Mouse (Mus musculus) liver, embryonic 14.5 days (tissue): Measurements from ENCODE around the gene Myo15. TPM values are rescaled to one million over a fixed set of nuclear protein-coding genes. Genes with fewer than 3 reads are reported as not detected.

ENCODE experiments used
- ATAC-seq: fragments of 200-750 bp; cut with Nextera tagmentation; 2 replicates; pipeline ENCODE4 v1.8.0; 2017; ENCODE audit warnings: moderate number of reproducible peaks, mild to moderate bottlenecking, moderate library complexity; ENCODE audit not compliant: insufficient read depth
- DNase-seq, 3 experiments: peaks; one replicate each; pipeline ENCODE4 v3.0.0-alpha.2; 2012 to 2013; ENCODE audit warnings: low read depth in 3 of 3, low spot score in 3 of 3
- H3K27ac ChIP-seq: fragments of 300-500 bp; sonication (generic); 2 replicates; pipeline ENCODE4 v1.5.1; 2014; ENCODE audit warnings: moderate library complexity, mild to moderate bottlenecking, control low read depth, inconsistent platforms
- H3K27me3 ChIP-seq: fragments of 300-500 bp; sonication (generic); 2 replicates; pipeline ENCODE4 v1.6.1; 2014; ENCODE audit warnings: mild to moderate bottlenecking, low read length, moderate library complexity; ENCODE audit not compliant: control insufficient read depth, insufficient read depth
- H3K36me3 ChIP-seq: fragments of 300-500 bp; sonication (generic); replicated peaks from 2 replicates; pipeline ENCODE4 v1.6.1; 2014; ENCODE audit warnings: low read depth; ENCODE audit not compliant: control insufficient read depth, insufficient read depth
- H3K4me1 ChIP-seq, 2 experiments: fragments of 200-500 bp in 1 of 2; fragments of 300-500 bp in 1 of 2; sonication (generic) in 1 of 2; replicated peaks; 2 replicates each; pipeline ENCODE4 v1.6.1; 2012 to 2014; ENCODE audit warnings: antibody characterized with exemption in 1 of 2, inconsistent platforms in 1 of 2, low read length in 1 of 2; ENCODE audit not compliant: control insufficient read depth in 2 of 2, insufficient read depth in 2 of 2
- H3K4me2 ChIP-seq: fragments of 300-500 bp; sonication (generic); 2 replicates; pipeline ENCODE4 v1.6.1; 2014; ENCODE audit warnings: low read depth, mild to moderate bottlenecking, control low read depth, moderate library complexity
- H3K4me3 ChIP-seq, 2 experiments: fragments of 200-500 bp in 1 of 2; fragments of 300-500 bp in 1 of 2; sonication (generic) in 1 of 2; 2 replicates each; pipeline ENCODE4 v1.5.1; 2012 to 2014; ENCODE audit warnings: low read depth in 2 of 2, low read length in 2 of 2, mild to moderate bottlenecking in 2 of 2, control low read depth in 1 of 2, inconsistent platforms in 1 of 2, moderate library complexity in 1 of 2; ENCODE audit not compliant: insufficient read depth in 1 of 2
- H3K9ac ChIP-seq: fragments of 300-500 bp; sonication (generic); replicated peaks from 2 replicates; pipeline ENCODE4 v1.6.1; 2014; ENCODE audit warnings: mild to moderate bottlenecking, control low read depth, moderate library complexity
- H3K9me3 ChIP-seq: fragments of 300-500 bp; sonication (generic); 2 replicates; pipeline ENCODE4 v1.6.1; 2016; ENCODE audit warnings: low read length, mixed read lengths; ENCODE audit not compliant: control insufficient read depth
- CTCF ChIP-seq: IDR thresholded peaks from 2 replicates; pipeline ENCODE4 v1.5.1; 2016; ENCODE audit warnings: antibody characterized with exemption, low read depth, control low read depth
- EP300 ChIP-seq: IDR thresholded peaks from 2 replicates; pipeline ENCODE4 v1.6.1; 2016; ENCODE audit warnings: antibody characterized with exemption, low read depth
- WGBS: fragments of 180-500 bp; shearing (Covaris S2); extraction: QIAGEN DNeasy Blood & Tissue Kit; methylation state at CpG from one replicate; pipeline ENCODE4 v1.1.7; 2014; ENCODE audit not compliant: insufficient replicate concordance; 5-methylcytosine and 5-hydroxymethylcytosine counted together
- polyA plus RNA-seq, 2 experiments: library from polyadenylated mRNA; depleted of rRNA in 1 of 2; stranded (reverse) in 1 of 2; unstranded in 1 of 2; fragments of >200 nt; fragmentation: Nextera tagmentation in 1 of 2; extraction: Ambion mirVana in 1 of 2; gene quantifications; 2 replicates each; pipeline versions ENCODE4 v1.2.1 to v1.2.3; 2012 to 2014

The Myo15 gene
- polyA plus RNA-seq, 2 experiments, result 0.18 to 0.64 TPM

- Histone ChIP-seq H3K27ac (no peak overlapping the region), H3K9ac (no peak overlapping the region), H3K27me3 (no peaks in the 10 kb centered on the region), H3K9me3 (no peaks in the 10 kb centered on the region), H3K4me1 (no peaks in the 10 kb centered on the region), H3K4me3 (no peak overlapping the region), H3K4me2 (no peak overlapping the region), H3K36me3 (peaks cover 11% of the 10 kb centered on the region)
- DNase-seq, result no peak
- WGBS, result 81% methylated on average over 6 of the region's 6 CpGs
- no peak for ATAC-seq
- TF ChIP-seq EP300, result no peak
- TF ChIP-seq CTCF, result no peak
Measured at GRCm38 (mm10) chr11:60442896-60443295, 26.2 kb upstream of the Myo15 start.

- no peak overlapping the region for H3K9ac ChIP-seq
- 64% methylated on average over 4 of the region's 4 CpGs for WGBS
- no peaks in the 10 kb centered on the region for H3K9me3 ChIP-seq
- ATAC-seq (no peak), DNase-seq (no peak)
- no peaks in the 10 kb centered on the region for H3K4me1 ChIP-seq
- no peak overlapping the region for H3K4me2 ChIP-seq
- no peak overlapping the region for H3K4me3 ChIP-seq
- H3K27me3 ChIP-seq, result no peaks in the 10 kb centered on the region
- TF ChIP-seq EP300 (no peak), CTCF (no peak)
- H3K36me3 ChIP-seq, result peaks cover 6% of the 10 kb centered on the region
- no peak overlapping the region for H3K27ac ChIP-seq
Measured at GRCm38 (mm10) chr11:60444007-60444406, 25.1 kb upstream of the Myo15 start.

DNA sequence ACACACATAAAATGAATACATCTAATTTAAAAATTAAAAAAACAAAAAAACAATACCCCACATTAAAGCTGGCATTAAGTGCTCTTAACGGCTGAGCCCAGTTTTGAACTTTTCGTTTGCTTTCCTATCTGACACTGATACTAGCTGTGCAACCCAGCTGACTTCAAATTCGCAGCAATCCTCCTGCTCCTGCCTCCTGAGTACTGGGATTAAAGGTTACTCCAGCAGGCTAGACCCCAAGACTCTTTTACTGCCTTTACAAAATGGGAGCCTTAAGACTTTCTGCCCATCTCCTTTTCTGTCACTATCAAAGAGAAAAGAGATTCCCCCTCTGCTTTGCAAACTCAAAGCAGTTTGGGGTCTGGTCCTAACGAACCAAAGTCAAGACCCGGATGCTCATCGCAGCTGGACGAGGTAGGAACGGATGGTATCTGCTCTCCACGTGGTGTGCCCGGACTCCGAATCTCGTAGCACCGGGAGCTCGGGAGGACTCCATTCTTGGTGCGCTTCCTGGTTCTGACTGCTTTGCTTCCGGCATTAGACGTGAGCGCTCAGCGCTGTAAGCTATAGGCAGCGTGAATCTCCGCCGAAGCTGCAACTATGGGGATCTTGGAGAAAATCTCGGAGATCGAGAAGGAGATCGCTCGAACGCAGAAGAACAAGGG lies 14.9 kb upstream of the Myo15 start, which contains the start of gene Drg2:
Gene Drg2 (plus strand): TSS at position 512 of the 665 bp plus-strand sequence.
- TF ChIP-seq CTCF, result no peak
- no peak for TF ChIP-seq EP300
- peaks cover 9% of the 10 kb centered on the region; the same call in 1 of the 2 replicates for H3K36me3 ChIP-seq
- no peaks in the 10 kb centered on the region for H3K27me3 ChIP-seq
- DNase-seq, result peak; percentile 75 to 78 (median 76)
- H3K9me3 ChIP-seq, result no peaks in the 10 kb centered on the region
- ATAC-seq, result peak; percentile 88
- H3K9ac ChIP-seq, result peak within 1 kb of the TSS; percentile 79
- H3K4me3 ChIP-seq, result peak within 1 kb of the TSS; percentile 67 to 89
- H3K27ac ChIP-seq, result no peak within 1 kb of the TSS
- peaks cover 0 to 5% of the 10 kb centered on the region in 2 experiments; a peak in 2 of 4 replicates for H3K4me1 ChIP-seq
- H3K4me2 ChIP-seq, result peak within 1 kb of the TSS; percentile 81
- 4% methylated on average over 27 of the region's 27 CpGs for WGBS

DNA sequence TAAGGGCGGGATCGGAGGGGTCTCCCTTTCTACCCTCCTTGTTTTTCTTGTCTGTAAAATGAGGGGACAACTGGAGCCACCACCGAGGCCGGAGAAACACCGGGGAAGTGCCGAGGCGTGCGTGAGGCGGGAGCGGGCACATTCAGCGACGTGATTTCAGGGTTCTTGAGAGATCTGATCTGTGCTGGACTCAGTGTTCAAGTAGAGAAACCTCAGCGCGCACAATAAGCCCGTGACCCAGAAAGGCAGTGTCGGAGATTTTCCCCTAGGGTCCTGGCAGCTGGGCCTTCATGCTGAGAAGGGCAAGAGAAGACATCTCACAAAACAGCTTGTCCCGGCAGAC lies 14.4 kb upstream of the Myo15 start:
- TF ChIP-seq EP300 (no peak), CTCF (no peak)
- Histone ChIP-seq H3K9me3 (no peaks in the 10 kb centered on the region), H3K4me1 (peaks cover 0 to 5% of the 10 kb centered on the region in 2 experiments; a peak in 2 of 4 replicates), H3K9ac (peak overlapping the region; percentile 79), H3K36me3 (peaks cover 13% of the 10 kb centered on the region), H3K27ac (no peak overlapping the region), H3K4me3 (peak overlapping the region; percentile 67 to 89), H3K4me2 (peak overlapping the region; percentile 81), H3K27me3 (no peaks in the 10 kb centered on the region)
- WGBS, result under 1% methylated on average over 17 of the region's 17 CpGs
- ATAC-seq (peak; percentile 44), DNase-seq (peak in 1 of 3 experiments; percentile 13)

- ATAC-seq (no peak), DNase-seq (no peak)
- WGBS, result 81% methylated on average over 1 of the region's 1 CpGs
- no peak overlapping the region for H3K4me3 ChIP-seq
- no peak overlapping the region for H3K27ac ChIP-seq
- H3K9ac ChIP-seq, result no peak overlapping the region
- H3K27me3 ChIP-seq, result no peaks in the 10 kb centered on the region
- peaks cover 25% of the 10 kb centered on the region for H3K36me3 ChIP-seq
- TF ChIP-seq CTCF, result no peak
- no peaks in the 10 kb centered on the region for H3K9me3 ChIP-seq
- no peak overlapping the region for H3K4me2 ChIP-seq
- H3K4me1 ChIP-seq, result peaks cover 0 to 5% of the 10 kb centered on the region in 2 experiments; a peak in 2 of 4 replicates
Measured at GRCm38 (mm10) chr11:60457973-60458372, 11.2 kb upstream of the Myo15 start.
